Mouse (Mus musculus) mouse trophoblast stem cell (cell line): ENCODE results near the gene Hic1.

Source experiments
- in situ Hi-C, 2 experiments: fragments of 300-500 bp; cut with MseI, MboI; formaldehyde crosslinking; loops; 2 replicates in 1 of 2; 3 replicates in 1 of 2; pipeline ENCODE4 v1.15.1; 2025

Gene Hic1

DNA sequence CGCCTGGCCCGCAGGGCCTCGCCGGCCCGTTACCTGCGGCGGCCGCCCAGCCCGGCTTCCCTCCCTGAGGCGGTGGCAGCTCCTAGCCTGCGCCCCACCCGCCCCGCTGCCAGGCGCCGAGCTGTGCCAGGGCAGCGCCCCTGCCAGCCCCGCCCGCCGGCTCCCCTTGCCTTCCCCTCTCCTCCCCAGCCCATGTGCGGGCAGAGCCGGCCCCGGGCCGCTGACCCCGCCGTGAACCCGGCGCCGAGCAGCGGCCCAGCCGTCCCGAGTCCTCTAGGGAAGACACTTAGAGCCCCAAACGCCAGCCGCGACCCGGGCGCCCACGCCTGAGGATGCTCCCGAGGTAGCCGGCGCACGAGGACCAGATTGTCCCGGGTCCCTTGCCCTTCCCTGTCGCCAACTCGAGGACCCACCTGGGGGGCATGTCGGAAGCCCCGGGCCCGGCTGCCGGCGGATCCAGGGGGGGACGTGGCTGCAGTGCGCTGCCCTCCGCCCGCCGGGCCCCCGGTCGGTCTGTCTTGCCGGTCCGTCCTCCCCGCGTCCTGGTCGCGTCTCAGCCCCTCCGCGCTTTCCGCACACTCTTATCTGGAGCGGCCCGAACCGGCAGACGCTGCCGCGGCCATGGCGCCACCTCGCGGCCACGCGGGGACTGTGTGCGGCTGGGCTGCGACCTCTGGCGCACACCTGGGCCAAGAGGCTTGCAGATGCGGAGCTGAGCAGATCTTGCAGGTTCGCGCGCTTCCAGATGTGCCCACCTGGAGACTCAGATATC lies 543 bp downstream of the Hic1 start:
- in situ Hi-C loops: no loop called here

DNA sequence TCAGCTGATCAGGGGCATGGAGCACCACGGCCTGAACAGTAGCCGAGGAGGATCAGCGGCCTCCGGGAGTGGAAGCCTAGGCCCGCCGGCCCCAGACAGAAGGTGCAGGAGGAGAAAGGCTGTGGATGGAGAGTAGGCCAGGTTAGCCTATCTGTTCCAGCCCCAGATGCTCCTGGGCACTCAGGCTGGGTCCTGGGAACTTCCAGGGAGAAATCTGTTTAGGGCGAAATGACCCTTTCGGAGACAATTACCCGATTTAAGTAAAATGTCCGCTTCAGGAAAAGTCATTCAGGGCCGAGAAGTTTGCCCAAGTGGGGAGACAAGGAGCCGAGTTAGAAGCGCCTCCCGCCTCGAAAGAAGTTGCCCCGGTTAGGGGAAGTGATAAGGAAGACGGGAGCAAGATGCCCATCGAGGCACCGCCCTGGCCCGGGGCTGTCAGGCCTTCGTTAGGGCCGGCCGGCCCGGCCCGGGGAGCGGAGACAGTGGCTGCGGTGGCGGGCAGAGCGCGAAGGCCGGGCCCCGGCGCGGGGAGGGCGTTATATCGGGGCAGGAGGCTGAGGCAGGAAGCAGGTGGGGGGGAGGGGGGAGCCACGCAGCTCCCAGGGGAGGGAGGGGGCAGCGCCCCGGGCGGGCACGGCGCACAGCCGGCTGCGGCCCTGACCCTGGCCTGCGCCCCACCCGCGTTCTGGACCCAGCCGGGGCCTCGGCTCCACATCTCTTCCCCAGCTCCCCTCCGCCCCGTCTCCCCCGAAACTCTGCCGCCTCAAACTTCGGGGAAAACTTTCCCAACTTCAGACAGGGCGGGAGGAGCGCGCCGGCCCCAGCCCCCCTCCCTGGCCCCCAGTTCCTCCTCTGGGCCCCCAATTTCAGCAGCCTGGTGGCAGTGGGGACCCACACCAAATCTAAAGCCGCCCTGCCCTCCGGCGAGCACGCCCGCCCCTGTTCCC lies 1.4 kb downstream of the Hic1 start:
- in situ Hi-C loops: no loop called here

DNA sequence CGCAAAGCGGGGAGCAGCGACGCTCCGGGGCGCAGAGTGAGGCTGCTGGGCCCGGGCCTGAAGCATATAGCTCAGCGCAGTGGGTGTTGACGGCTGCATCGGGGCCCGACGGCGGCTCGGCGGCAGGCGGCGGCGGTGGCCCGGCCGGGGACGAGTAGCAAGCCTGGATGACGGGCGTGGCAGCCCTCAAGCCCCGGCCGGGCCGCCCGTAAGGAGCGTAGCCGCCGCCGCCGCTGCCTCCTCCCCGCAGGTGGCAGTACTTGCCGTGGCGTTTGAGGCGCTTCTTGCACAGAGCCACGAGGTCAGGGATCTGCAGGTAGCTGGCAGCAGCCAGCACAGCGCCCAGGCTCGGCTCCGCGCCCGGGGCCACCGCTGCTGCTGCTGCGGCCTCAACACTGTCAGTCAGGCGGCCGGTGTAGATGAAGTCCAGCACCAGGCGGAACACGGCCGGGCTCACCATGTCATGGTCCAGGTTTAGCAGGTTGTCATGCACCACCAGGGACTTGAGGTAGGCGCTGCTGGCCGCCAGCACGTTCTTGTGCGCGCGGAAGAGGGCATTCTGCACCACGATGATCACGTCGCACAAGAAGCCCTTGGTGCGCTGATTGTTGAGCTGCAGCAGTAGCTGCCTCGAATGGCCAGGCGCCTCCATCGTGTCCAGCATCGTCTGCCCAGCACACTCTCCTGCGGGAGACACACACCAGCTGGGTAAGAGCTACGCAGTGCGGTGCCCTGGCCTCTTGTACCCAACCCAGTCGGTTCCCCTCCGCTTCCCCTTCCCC lies 2.3 kb downstream of the Hic1 start:
- in situ Hi-C loops: no loop called here

DNA sequence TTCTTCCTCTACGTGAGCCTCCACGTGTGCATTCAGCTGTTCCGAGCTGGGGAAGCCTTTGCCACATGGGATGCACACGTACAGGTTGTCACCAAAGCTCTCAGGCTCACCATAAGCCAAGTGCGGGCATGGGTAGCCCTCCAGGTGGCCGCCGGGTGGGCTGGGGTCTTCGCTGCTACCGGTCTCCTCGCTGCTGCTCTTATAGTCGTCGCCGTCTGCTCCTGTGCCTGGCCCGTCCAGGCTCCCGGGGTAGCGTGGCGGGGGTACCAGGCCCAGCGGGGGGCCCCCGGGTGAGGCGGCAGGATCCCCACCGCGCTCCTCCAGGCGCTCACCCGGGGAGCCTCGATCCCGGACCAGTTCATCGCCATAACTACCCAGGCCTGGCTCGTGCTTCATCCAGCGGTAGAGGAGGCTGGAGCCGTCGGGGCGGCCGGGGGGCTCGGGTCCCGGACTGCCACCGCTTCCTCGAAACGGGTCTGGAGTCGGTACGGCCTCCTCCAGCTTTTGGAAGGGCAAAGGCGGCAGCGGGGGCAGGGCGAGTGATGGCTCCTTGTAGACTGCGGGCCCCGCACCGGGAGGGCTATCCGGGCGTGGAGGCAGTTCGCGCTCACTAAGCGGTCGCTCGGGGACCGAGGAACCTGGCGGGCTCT lies 3.0 kb downstream of the Hic1 start:
- in situ Hi-C loops: no loop called here

DNA sequence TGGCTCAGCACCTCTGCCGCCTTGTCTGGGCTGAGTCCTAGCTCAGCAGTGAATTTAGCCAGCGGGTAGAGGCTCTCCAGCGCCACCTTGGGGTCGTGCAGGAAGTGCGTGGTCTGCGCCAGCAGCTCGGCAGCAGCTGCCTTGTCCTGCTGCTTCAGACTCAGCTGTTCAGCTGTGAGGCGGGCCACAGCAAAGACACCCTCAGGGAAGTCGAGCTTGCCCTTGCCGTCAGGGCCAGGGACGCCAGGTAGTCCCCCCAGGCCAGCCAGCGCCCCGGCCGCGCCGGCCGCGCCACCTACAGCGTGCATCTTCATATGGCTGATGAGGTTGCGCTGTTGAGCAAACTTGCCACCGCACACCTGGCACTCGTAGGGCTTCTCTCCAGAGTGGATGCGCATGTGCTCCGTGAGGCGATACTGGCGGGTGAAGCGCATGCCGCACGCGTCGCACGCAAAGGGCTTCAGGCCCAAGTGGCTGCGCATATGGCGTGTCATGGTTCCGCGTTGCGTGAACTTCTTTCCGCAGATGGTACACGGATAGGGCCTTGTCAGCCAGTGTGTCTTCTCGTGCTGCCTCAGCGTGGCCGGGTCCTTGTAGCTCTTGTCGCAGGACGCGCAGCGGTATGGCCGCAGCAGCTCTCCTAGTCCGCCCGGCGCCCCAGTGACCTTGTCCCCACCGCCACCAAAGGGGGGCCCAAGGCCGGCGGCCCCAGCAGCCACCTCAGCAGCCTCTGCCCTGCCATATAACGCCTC lies 3.7 kb downstream of the Hic1 start:
- in situ Hi-C loops: no loop called here

DNA sequence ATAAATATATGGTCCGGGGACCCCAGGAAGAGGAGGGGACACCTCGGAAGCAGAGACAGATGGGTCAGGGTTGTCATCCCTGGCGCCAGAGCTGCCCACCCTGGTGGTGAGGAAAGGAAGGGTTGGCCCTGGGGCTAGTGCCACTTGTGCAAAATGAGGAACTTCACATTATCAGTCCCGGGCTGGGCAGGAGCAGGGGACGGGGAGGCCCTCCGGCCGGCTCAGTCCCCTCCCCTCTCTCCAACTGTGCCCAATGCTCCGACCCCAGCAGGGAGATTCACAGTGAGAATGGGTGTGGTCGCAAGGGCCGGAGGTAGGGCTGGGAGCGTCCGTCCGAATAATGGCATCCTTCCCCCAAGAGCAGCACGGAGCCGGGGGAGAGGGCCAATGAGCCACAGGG lies 4.6 kb downstream of the Hic1 start:
- in situ Hi-C loops: no loop called here

DNA sequence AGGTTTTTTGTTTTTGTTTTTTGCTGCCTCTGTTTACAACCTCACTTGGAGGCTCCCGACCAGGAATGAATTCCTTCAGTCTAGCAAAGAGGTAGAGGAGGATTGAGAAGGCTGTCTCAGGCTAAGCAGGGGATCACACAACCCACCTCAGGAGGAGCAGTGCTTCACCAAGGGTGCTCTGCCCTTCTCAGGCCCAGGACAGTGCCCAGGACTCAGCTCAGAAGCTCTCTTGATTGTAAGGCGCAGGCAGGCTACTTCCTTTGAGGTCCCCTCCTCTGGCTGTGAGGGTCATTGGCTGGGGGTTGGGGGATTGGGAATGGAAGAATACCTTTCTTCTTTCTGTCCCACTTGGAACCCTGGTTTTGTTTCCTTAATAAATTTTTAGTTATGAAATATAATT lies 5.3 kb downstream of the Hic1 start:
- in situ Hi-C loops: no loop called here

DNA sequence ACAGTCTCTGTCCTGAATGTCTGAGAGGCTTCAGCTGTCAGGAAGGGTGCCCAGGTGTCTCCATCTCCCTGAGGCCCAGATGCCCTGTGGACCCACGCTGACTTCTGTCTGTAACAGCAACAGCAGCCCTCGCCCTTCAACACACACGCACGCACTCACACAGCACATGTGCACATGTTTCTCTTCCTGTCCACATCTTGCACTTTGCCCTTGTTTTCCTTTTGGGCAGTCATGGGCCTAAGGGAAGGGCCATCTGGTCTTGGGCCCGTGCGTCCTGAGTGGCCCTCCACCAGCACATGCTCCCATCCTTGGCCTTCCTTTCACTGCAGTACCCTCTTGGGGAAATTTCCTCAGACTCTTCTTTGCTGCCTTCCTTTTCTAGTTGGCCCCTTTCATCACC lies 5.9 kb downstream of the Hic1 start:
- in situ Hi-C loops: no loop called here

DNA sequence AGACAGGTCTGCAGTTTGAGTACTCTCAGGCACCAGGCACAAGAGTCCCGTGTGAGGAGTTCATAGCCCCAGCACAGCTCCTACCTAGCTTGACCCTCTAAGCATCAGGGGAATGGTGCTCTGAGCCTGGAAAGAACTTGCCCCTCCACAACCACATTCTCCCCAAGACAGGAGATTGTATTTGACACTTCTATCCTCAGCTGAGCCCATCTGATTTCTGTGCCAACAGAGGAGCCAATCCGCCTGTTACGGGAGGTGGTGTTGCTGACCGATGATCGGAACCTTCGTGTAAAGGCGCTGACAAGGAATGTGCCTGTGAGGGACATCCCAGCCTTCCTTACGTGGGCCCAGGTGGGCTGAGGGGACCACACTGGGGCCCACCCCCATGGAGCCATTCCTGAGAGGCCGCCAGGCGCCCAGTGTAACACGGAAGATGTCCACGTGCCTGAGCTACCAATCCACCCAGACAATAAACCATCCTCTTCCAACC lies 6.7 kb downstream of the Hic1 start:
- in situ Hi-C loops: no loop called here

DNA sequence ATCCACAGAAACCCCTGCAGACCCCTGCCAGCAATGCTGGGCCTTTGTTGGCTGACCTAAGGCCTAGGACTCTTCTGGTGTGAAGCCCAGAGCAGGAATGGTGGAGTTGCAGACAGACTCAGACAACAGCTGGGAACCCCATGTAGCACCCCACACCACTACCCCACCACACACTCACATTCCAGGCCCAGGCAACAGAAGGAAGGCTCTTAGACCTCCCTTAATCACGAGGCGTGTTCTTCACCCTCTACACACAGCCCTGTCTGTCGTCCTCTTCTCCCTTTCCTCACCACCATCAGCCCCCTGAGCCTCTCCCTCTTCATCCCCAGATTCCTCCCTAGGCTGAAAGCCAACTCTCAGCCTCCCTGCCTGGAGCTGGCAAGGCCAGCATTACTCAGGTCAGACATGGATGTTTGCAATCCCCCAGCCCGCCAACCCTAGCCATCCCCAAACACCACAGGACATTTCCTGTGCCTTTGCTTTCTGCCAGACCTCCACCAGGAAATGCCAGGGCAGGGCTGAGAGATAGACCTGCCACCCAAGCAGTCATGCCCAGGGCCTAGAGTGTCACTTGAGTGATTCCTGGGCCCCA lies 7.8 kb downstream of the Hic1 start:
- in situ Hi-C loops: no loop called here

DNA sequence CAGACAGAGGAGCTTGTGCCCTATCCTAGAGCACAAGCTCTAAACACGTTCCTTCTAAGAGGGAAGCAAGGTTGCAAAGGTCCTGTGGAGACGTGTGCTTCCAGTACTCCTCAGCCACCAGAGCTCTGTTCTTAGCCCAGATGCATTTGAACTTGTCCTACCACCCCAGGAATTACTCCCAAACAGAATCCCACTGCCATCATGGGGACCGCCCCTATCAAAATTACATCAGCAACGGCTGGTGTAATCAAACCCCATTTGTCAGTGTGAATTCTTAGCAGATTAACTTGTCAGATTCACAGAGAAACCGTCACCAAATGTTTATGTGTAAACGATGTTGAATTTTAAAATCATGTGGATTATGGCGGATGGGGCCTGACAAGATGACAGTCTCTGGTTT lies 8.4 kb downstream of the Hic1 start:
- in situ Hi-C loops: no loop called here

DNA sequence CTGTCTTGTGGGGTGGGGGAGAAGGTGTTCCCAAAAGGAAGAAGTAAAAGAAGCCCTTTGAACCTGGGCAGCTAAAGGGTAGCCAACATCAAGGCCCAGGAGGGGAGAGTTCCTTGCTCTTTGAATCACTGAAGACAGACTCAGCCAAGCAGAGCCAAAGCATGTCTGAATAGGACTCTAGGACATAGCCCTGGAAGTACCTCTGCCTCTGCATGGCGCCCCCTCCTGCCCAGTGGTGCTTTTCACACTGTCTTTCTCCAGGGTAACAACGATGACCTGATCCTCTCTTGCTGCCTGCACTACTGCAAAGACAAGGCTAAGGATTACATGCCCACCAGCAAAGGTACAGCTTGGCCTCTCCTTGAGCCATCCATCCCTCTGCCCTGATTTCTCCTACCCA lies 9.8 kb downstream of the Hic1 start:
- in situ Hi-C loops: loop anchor here (5.0 kb wide), 2 partner anchors 172 to 177 kb away; no protein-coding TSS in a partner anchor

DNA sequence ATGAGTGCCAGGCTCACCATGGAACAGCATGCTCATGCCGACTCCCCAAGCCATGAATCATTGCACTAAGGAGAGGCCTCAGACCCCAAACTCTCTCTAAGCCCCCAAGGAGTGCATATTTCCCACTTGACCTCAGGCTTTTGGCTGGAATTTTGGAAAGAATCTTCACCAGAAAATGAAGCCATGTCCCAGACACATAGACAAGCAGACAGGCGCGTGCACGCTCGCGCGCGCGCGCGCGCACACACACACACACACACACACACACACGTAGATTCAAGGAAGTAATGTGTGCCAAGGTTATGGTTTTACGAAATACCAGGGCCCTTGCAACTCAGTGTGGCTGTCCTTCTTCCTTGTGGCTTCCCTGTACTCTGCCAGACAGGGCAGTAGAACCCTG lies 10.9 kb downstream of the Hic1 start:
- in situ Hi-C loops: loop anchor here (5.0 kb wide), 2 partner anchors 171 to 176 kb away; no protein-coding TSS in a partner anchor

DNA sequence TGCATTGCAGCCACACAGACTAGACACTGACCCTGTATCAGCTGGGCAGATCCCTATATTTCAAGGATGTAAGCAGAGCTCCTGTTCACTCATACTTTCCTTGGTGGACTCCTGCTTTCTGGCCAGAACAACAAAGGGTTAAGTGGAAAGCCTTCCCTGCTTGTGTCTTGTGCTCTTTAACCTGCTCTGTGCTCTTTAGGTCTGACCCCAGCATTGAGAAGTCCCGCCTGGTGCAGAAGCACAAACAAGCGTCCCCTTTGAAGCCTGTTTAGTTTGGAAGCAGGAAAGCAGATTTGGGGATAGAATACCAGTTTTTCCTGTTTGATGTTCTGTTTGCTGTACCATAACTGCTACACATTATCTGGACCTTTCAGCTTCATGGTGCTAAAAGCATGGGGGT lies 11.4 kb downstream of the Hic1 start:
- in situ Hi-C loops: loop anchor here (5.0 kb wide), 2 partner anchors 171 to 176 kb away; no protein-coding TSS in a partner anchor

DNA sequence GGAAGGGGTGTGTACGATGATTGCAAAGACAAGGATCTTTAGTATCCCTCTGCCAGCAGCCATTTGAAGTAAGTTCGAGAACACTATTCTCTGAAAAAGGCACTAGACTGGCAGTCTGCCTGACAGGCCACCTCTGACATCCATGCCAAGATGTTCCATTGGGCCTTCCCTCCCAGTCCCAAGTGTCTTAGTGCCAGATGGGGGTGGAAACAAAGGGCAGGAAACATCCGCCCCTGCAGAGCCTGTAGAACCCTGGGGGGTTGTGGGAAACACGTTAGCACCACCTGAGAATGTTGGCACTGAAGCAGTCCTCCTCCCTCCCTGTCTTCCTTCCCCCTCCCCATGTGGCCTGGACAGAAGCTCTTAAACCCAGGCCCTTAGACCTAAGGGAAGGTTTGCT lies 12.3 kb downstream of the Hic1 start:
- in situ Hi-C loops: loop anchor here (5.0 kb wide), 2 partner anchors 170 to 175 kb away; no protein-coding TSS in a partner anchor

DNA sequence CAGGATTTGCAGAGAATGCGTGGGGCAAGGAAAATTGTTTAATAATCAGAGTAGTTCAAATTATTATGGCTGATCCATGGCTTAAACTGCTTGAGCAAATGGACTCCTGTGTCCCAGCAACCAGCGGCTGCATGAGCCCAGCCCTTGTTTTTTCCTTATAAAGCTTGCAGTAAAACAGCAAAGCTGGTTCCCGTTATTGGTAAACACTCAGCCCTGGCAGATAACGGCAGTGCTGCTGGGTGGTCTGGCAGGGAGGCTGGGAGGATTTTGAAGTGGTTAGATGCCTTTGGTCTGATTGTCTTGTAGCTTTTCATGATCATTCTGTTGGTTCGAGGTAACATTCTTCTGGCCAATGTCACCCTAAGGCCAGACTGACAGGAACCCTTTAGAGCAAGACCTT lies 12.9 kb downstream of the Hic1 start:
- in situ Hi-C loops: loop anchor here (5.0 kb wide), 2 partner anchors 169 to 174 kb away; no protein-coding TSS in a partner anchor

DNA sequence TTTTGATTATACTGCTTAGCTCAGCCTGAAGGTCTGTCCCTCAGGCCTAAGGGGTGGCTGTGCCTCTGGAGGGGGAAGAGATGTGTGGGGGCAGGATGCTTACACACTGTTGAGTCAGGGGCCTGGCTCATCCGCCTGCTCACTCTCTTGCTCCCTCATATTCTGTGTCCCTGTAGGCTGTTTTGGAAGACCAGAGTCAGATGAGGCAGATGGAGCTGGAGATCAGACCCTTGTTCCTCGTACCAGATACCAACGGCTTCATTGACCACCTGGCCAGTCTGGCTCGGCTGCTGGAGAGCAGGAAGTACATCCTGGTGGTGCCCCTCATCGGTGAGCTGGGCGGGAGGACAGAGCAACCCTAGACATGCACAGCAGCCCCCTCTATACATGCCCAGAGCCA lies 13.3 kb downstream of the Hic1 start:
- in situ Hi-C loops: loop anchor here (5.0 kb wide), 2 partner anchors 169 to 174 kb away; no protein-coding TSS in a partner anchor

DNA sequence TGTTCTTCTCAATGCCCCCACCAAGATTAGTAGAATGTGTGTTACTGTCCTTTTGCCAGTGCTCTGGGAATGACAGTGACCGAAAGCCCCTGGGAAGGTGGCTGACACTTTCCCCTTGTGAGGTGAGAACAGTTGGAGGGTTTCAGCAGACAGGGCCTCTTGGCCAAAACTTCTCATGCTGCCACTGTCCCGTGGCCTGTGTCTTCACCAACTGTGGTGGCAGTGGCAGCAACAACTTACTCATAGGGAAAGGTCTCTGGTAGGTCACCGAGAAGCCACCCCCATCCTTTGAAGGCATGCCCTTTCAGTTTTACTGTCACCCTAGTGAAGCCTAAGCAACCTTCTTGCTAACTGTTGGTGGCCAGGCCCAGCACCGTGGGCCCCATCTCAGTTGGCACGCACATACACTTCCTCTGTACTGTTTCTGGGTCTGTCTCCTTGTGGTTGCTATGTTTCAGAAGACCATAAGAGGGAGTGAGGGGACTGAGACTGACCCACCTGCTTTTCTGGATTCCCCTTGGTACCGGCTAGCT lies 15.2 kb downstream of the Hic1 start:
- in situ Hi-C loops: no loop called here
